Mouse (Mus musculus) heart, postnatal 36 days (tissue): ENCODE measurements around the gene Ilf3. TPM values are rescaled to one million over a fixed set of nuclear protein-coding genes. Genes with fewer than 3 reads are reported as not detected.

Experiments
- DNase-seq, 2 experiments: peaks; one replicate each; pipeline ENCODE4 v3.0.0; 2021 to 2022
- intact Hi-C: fragments of 180-260 bp; cut with DNase I; formaldehyde crosslinking; loops from one replicate; pipeline ENCODE4 v1.15.1; 2025
- total RNA-seq, 2 experiments: library from RNA; stranded (reverse); gene quantifications; 2 replicates each; pipeline ENCODE4 v1.2.3; 2021

The Ilf3 gene
- total RNA-seq, 2 experiments from 2014 or later = 28.9 to 29.0 TPM

DNA sequence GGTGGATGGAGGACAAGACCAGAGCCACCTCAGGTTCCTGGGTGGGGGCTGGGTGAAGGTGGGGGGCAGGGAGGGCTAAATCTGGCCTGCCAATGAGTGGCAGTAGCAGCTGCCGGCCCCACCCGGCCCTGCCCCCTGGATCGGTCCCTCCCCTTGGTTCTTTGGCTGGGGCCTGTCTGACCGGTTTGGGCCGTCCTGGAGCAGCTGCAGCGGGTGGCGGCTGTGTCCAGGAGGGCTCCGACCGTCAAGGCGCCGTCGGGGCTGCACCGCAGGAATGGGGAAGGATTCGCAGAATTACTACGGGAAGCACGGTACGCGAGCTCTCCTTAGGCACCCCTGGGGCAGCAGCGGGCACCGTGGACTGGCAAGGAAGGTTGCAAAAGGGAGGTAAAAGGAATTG is 30.0 kb upstream of the Ilf3 start:
- peak in 1 of 2 experiments; percentile 46 for DNase-seq
- intact Hi-C loops = no loop called here

DNA sequence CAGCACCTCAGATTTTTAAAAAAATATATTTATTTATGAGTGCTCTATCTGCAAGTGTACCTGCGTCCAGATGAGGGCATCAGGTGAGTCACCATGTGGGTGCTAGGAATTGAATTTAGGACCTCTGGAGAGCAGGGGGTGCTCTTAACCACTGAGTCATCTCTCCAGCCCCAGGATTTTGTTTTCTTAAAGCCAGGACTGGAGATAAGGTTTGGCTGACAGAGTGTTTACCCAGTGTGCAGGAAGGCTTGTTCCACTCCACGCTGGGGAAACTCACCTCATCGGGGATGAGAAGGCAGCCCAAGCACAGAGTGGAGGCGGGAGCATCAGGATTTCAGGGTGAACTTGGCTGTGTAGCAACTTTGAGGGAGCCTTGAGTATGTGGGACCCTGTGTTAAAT is 27.3 kb upstream of the Ilf3 start:
- DNase-seq = no peak
- intact Hi-C loops = loop anchor here (2.0 kb wide), 1 partner anchor 14 kb away; no protein-coding TSS in a partner anchor

DNA sequence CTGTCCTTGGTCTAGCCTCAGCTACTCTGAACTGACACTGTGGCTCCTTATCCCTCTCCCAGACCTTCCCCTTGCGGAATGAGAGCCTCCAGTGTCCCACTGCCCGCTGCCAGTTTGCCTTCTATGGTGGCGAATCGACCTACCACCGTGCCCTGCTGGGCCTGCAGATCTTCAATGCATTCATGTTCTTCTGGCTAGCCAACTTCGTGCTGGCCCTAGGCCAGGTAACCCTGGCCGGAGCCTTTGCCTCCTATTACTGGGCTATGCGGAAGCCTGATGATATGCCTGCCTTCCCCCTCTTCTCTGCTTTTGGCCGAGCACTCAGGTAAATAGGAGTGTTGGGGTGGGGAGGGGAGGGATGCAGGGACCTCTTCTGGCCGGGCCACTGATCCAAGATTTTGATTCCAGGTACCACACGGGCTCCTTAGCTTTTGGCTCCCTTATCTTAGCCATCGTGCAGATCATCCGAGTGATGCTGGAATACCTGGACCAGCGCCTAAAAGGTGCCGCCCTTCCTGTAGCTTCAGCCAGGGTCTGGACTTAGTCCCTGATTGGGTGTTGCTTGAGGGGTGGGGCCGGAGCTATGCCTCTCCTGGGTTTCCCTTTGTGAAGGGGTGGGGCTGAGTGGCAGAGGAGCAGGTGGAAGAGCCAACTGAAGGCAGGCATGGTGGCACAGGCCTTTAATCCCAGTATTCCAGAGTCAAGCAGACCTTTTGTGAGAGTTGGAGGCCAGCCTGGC is 20.9 kb upstream of the Ilf3 start:
- peak in 1 of 2 experiments; percentile 48 for DNase-seq
- intact Hi-C loops = no loop called here

DNA sequence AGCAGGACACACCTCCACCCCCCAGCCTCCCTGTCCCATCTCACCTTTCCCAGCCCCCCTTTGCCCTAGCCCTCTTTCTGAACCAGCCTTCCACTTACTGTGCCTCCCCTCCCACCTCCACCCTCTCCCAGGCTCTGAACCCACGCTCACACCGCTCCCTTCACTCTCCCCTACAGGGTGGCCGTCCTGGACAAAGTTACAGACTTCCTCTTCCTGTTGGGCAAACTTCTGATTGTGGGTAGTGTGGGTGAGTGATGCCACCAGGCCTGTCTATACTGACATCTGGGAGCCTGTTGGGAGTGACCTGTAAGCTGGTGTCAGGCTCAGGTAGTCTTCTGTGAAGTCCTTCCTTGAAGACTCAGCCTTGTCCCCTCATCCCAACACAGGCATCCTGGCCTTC is 19.5 kb upstream of the Ilf3 start:
- intact Hi-C loops = no loop called here
- no peak for DNase-seq

DNA sequence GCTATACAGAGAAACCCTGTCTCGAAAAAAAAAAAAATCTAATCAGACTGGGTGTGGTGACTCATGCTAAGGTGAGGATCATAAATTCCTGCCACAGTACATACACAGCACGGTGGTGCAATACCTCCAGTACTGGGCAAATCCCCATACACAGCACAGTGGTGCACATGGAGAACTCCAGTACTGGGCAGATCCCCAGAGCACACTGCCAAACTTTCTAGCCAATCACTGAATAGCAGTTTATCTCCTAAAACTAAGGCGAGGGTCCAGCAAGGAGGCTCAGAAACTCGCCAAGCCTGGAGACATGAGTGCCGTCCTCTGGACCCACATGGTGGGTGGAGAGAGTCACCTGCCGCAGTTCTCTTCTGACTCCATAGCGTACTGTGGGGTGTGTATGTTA is 16.5 kb upstream of the Ilf3 start:
- intact Hi-C loops = no loop called here
- no peak for DNase-seq

DNA sequence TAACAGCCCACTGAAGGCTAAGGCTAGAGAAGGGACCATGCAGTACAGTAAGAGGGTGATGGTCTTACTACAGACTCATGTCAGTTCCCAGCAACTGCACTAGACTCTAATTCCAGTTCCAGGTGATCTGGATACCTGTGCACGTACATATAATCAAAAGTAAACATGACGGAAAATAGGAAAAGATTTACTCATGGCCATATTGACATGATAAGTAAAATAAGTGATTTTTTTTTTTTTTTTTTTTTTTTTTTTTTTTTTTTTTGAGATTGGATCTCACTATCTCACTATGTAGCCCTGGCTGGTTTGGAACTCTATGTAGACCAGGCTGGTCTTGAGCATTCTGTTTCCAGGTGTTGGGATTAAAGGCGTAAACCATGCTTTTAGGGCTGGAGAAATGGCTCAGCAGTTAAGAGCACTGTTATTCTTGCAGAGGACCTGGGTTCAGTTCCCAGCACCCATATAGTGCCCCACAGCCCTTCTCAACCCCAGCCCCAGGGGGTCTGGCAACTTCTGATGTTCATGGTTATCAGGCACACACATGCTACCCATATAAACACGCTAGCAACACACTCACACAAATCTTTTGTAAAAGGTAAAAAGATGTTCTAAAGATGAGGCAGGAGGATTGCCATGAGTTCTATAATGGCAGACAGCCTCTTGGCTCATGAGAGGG is 15.8 kb upstream of the Ilf3 start:
- intact Hi-C loops = no loop called here
- no peak for DNase-seq

DNA sequence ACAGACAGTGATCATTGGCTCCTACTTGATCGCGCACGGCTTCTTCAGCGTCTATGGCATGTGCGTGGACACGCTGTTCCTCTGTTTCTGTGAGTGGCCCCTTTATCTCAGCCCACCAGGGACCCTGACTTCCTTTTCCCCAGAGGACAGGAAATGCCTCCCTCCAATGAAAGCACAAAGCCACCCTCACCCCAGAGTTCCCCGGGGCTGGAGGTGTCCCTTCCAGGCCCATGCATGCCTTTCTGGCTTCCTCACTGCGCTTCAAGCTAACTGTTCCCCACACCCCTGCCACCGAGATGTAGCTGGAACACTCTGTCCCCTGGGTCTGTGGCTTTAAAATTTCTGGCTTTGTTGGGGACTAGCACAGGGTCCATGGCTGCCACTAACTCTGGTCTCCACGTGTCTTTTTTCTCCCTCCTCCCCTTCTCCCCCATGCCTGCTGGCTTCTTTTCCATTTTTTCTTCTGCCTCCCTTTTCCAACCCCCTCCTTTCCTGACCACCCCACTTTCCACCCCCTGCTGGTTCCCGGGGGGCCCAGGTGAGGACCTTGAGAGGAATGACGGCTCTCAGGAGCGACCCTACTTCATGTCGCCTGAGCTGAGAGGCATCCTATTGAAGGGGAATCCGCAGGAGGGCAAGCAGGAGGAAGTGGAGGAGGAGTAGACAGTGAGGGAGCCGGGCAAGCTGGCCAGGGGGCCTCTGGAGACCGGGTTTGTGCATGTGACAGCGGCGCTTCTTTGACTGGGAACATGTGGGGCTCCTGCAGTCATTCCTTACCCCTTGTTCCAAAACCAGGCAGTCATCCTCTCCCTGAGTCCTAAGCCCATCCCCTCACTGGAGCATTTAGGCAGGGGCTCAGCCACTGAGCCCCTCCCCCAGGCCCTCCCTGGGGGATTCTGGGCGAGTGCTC is 15.0 kb upstream of the Ilf3 start:
- intact Hi-C loops = no loop called here
- no peak for DNase-seq

DNA sequence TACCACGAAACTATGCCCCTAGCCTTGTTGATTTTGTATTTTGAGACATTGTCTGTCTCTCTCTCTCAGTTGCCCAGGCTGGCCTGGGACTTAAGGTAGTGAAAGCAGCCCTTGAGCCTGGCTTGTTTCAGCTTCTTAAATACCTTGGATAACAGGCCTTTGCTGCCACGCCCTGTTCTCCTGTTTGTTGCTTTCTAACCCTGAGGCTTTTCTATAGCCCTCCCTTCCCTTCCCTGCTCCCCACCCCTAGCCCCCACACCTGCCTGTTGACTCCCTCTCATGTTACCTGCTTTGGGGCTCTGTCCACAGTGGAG is 14.3 kb upstream of the Ilf3 start:
- DNase-seq = no peak
- intact Hi-C loops = no loop called here

DNA sequence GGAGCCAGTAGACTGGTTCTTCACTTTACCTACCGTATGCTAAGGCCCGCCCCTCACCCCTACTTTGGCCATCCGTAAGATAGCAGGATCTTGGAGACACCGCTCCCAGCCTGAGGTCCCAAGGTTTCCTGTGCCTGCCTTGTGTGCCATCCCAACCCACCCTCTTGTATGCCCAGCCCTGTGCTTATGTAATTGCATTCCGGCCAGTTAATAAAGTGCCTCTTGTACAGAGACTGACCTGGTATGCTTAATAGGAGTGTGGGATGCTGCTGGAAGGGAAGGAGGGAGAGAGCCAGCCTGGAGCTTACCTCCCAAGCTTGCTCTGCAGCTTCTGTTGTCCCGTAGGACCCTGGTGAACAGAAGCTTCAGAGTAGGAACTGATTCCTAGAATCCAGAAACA is 12.9 kb upstream of the Ilf3 start:
- no peak for DNase-seq
- intact Hi-C loops = loop anchor here (2.0 to 5.0 kb wide), 3 partner anchors 14 to 132 kb away; no protein-coding TSS in a partner anchor

DNA sequence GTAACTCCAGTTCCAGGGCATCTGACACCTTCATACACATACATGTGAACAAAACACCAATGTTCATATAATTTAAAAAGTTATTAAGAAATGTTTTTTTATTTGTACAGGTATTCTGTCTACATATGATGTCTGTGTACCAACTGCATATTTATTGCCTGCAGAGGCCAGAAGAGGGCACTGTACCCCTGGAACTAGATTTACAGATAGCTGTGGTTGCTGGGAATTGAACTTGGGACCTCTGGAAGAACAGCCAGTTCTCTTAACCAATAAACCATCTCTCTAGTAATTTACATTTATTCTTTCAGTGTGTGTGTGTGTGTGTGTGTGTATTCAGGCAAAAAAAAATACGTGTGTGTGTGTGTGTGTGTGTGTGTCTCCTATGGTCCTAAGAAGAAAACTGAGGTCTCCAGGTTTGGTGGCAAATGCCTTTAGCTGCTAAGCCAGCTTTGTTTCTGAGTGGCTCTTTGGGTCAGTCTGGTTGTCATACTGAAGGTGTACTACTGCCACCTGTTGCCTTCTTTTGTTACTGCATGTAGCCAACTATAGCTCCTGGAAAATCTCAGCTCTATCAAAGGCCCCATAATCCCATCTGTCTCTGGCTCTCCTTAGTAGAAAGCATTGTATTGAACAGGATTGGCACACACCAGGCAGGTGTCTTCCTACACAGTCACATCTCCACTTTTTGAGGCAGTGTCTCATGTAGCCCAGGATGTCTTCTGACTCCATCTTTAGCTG is 10.5 kb upstream of the Ilf3 start:
- peak; percentile 73 to 76 for DNase-seq
- intact Hi-C loops = loop anchor here (1.0 to 5.0 kb wide), 3 partner anchors 44 to 135 kb away; no protein-coding TSS in a partner anchor

DNA sequence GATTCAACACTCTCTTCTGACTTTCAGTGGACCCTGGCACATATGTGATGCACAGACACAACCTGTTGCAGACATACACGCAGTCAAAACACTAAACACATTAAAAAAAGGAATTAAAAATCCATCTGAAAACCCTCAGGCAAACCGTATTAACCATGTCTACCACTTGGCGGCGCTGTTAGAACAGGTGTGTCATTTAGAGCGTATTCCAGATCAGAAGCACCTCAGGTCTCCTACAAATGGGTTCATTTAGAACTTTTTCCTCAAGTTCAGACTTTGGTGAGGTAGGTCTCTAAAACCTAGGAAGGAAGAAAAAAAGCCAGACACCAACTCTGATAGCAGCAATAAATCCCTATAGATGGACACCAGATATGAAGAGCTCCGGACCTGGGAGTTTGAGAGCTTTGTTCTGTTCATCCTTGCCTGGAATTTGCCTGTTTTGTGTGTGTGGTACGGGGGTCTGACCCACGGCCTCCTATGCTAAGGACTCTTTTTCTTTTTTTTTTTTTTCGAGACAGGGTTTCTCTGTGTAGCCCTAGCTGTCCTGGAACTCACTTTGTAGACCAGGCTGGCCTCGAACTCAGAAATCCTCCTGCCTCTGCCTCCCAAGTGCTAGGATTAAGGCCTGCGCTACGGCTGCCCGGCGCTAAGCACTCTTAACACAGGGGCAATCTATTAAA is 990 bp upstream of the Ilf3 start:
- intact Hi-C loops = loop anchor here (2.0 kb wide), 2 partner anchors 44 to 102 kb away; partner anchors contain the start of gene Qtrt1
- DNase-seq = peak; percentile 72 to 75

DNA sequence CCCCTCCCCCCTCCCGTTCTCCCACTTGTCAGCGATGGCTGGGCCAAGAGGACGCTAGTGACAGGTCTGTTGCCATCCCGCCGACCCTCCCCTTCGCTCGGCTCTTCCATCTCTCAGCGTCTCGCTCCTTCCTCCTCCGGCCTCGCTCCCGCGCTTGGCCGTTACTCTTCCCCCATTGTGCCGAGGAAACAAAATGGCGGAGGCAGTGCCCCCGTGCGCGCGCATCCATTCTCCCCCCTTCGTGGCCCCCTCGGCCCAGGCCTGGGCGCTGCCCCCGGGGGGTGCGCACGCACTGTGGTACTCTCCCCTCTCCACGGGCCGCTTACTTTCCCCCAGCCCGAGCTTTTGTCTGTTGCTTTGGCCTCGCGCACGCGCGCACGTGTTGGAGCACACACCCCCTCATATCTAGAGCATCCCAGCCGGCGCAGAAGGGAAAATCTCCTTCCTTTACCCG is 487 bp downstream of the Ilf3 start:
- intact Hi-C loops = no loop called here
- peak; percentile 64 to 78 for DNase-seq

DNA sequence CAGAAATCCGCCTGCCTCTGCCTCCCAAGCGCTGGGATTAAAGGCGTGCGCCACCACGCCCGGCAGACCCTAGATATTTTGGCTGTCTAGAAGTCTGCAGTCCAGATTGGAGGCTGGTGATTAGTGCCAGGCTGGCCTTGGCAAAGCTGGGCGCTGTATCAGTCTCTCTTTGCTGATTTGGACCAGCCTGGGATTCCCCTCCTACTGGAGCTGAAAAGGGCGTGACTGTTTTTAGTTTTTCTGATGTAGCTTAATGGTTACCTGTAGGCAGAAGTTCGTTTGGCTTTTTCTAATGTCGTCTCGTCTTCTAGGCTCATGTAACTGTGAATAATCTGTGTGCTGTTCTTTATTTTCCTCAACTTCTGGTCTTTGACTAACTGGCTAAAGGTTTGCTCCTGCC is 1.4 kb downstream of the Ilf3 start:
- intact Hi-C loops = no loop called here

DNA sequence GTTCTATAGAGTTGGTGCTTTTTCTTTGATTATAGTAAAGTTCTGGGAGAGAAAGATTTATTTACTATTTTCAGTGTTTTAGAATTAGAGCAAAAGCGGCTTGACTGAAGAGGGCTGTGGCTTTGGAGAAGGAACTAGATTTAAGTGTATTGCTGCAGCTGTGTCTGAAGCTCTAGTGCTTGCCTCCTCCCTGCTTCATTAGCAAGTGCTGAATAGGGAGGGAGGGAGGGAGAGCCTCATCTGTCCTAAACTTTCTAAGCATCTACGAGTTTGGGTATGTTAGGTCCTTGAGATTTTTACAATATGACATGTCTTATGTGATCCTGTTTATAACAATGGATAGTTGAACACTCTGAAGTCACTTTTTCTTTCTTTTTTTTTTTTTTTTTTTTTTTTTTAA is 3.2 kb downstream of the Ilf3 start:
- DNase-seq = no peak
- intact Hi-C loops = no loop called here

More for the DNA sequence above, 1.4 kb downstream of the Ilf3 start:
- no peak for DNase-seq

DNA sequence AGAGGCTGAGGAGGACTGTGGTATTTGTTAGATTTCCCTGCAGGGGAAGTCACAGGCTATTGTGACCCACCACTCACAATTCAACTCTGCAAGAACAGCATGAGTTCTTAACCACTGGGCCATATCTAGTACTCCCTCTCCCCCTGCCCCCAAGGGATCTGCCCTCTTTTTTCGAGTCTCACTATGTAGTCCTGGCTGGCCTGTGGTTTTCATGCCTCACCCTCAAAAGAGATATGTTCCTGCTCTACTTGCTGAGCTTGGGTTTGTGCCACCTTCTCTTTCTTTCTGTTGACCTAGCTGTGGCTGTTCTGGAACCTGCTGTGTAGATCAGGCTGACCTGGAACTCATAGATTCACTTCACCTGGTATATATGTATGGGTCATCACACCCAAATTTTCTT is 4.8 kb downstream of the Ilf3 start:
- DNase-seq = no peak

DNA sequence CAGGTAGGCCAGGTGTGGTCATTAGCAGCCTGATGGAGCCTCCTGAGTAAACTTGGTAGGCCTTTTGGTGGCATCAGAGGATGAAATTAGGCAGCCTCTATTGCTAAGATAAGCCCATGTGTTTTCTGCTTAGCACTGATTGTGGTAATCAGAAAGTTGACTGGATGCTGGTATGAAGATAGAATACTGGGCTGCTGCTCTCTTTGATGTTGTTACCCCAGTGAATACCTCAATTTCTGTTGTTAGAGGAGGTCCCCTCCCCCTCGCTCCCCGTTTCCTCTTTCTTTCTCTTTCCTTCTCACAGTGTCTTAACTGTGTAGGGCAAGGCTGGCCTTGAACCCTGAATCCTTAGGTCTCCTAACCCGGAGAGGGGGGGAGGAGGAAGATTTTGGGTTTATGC is 11.5 kb downstream of the Ilf3 start:
- DNase-seq = no peak
- intact Hi-C loops = no loop called here

More for the DNA sequence above, 4.8 kb downstream of the Ilf3 start:
- intact Hi-C loops = no loop called here

DNA sequence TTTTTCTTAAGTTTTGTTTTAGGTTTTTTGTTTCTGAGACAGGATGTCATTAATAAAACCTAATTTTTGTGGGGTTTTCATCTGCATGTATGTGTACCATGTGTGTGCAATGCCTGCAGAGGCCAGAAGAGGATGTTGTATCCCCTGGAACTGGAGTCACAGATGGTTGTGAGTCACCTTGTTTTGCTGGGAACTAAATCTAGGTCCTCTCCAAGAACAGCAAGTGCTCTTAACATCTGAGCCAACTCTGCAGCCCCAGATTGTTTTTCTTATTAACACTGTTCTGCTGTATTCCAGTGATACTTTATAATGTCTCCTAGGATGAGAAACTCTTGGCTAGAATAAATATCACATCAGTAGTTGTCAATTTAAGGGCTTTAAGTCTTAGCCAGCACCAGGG is 13.2 kb downstream of the Ilf3 start:
- intact Hi-C loops = no loop called here
- DNase-seq = no peak

DNA sequence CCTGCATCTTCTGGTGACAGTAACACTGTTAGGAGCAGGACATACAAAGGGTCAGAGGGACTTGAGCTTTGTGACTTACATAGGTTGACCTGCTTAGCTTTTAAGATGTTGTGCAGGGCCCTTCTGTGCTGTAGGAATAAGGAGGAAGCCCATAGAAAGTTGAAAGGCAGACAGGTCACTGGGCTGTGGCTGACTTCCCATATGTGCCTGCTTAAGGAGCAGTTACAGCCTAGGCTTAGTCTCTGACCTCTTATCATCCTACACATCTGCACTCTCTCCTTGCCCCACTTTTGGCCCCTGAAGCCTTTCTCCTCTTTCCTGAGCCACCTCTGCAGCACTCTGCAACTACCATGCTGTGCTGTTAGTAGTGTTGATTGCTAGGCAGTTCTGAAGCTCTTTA is 16.3 kb downstream of the Ilf3 start:
- no peak for DNase-seq
- intact Hi-C loops = no loop called here

DNA sequence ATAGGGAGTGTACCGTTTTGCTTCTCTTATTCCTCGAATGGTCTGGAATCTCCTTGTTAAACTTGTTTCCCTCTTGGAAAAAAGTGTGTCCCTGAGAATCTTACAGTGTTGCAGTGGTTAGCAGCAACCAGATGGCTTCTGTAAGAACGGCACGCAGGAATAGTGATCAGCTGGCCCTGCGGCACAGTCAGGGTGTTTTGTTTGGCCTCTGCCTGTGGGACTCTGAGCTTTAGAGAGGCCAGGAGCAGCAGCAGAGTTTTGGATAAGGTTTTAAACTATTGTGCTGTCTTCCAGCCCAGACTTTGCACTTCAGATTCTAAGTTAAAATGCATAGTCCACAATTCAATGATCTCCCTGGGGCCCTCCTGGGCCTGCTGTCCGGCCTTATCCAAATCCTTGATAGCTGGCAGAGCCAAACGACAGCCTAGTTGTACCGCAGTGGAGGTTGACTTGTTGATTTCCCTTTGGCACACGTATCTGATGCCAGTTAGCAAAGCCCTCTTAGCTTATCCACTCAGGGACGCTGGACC is 25.0 kb downstream of the Ilf3 start:
- no peak for DNase-seq
- intact Hi-C loops = no loop called here

DNA sequence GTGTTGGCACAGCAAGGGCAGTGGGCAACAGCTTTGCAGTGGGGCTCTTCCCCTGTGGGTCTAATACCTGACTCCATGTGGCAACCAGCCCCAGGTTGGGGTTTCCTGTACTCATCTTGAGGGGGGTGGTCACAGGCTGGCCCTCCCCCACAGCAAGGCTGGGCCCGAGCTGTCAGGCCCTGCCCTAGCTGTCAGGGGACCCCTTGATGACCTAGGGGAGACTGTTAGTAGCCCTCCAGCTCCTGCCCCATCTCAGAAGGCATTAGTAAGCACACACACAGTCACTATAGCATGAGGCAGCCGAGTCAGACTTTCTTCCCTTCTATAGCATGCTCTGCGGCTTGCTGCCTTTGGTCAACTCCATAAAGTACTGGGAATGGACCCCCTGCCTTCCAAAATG is 28.0 kb downstream of the Ilf3 start:
- intact Hi-C loops = no loop called here
- DNase-seq = no peak
